Mouse (Mus musculus): Measurements from ENCODE around the gene Atp2a1. TPM values are rescaled to one million over a fixed set of nuclear protein-coding genes. Genes with fewer than 3 reads are reported as not detected.
"Not testable (repeated sequence)": the region's sequence is repeated elsewhere in the genome, so short reads cannot be mapped to it uniquely, and the experiment has no call there.

The Atp2a1 gene
- total RNA-seq, 4 experiments from 2014 or later: 0.95 to 9.4 (median 5.3) TPM

- no peak for DNase-seq (ENCODE audit: low spot score in 2 of 2)
These were observed 46.3 kb downstream of the Atp2a1 start for GRCm38 (mm10) chr7:126416615-126417014.

GRCm38 (mm10) chr7:126414725-126415124, 48.2 kb downstream of the Atp2a1 start, which contains the start of gene Cd19:
Gene Cd19, minus strand, starts transcription at chr7:126414889.
- DNase-seq (ENCODE audit: low spot score in 2 of 2): no peak

- DNase-seq (ENCODE audit: low spot score in 2 of 2): no peak
These were observed 51.8 kb downstream of the Atp2a1 start for GRCm38 (mm10) chr7:126411061-126411460.

- no peak for DNase-seq (ENCODE audit: low spot score in 2 of 2)
These were observed 54.2 kb downstream of the Atp2a1 start for GRCm38 (mm10) chr7:126408686-126409085.

GRCm38 (mm10) chr7:126402518-126402917, 60.4 kb downstream of the Atp2a1 start:
- not testable (repeated sequence) for DNase-seq (ENCODE audit: low spot score in 2 of 2)

- DNase-seq (ENCODE audit: low spot score in 2 of 2): peak; percentile 19 to 48
These were observed 63.4 kb downstream of the Atp2a1 start for GRCm38 (mm10) chr7:126399548-126399947.

- DNase-seq (ENCODE audit: low spot score in 2 of 2): no peak
These were observed 65.1 kb downstream of the Atp2a1 start for GRCm38 (mm10) chr7:126397822-126398221.

GRCm38 (mm10) chr7:126397221-126397620, 65.7 kb downstream of the Atp2a1 start:
- DNase-seq (ENCODE audit: low spot score in 2 of 2): no peak

GRCm38 (mm10) chr7:126396298-126397119, 66.4 kb downstream of the Atp2a1 start, which contains the start of gene Nfatc2ip:
Gene Nfatc2ip, minus strand, starts transcription at chr7:126396737.
- peak; percentile 96 to 99 for DNase-seq (ENCODE audit: low spot score in 2 of 2)

Other genes starting within 250 kb of the Atp2a1 start
- 10 to 100 TPM; 50.0 to 62.1 (median 56.5) TPM for gene Sbk1, start 190.5 kb downstream of the Atp2a1 start, total RNA-seq (2022)
- 1 to 10 TPM in 1 of 4 experiments, under 1 TPM in 3; 0.30 to 1.1 (median 0.84) TPM for gene Lat, start 93.5 kb downstream of the Atp2a1 start, total RNA-seq (2022)
- 10 to 100 TPM; 69.2 to 85.9 (median 79.1) TPM for gene Spns1, start 85.7 kb downstream of the Atp2a1 start, total RNA-seq (2022)
- 1 to 10 TPM; 4.4 to 6.4 (median 5.3) TPM for gene Nfatc2ip, start 66.4 kb downstream of the Atp2a1 start, total RNA-seq (2022)
- gene Cd19, start 48.2 kb downstream of the Atp2a1 start, total RNA-seq (2022): not detected
- gene Rabep2, start 34.3 kb downstream of the Atp2a1 start, total RNA-seq (2022): 10 to 100 TPM; 12.0 to 16.0 (median 13.7) TPM
- 10 to 100 TPM; 64.2 to 70.0 (median 67.1) TPM for gene Sh2b1, start 12.3 kb upstream of the Atp2a1 start, total RNA-seq (2022)
- 10 to 100 TPM; 77.6 to 99.8 (median 84.1) TPM for gene Tufm, start 24.3 kb upstream of the Atp2a1 start, total RNA-seq (2022)
- gene Atxn2l, start 40.3 kb upstream of the Atp2a1 start, total RNA-seq (2022): 100 to 1,000 TPM in 3 of 4 experiments, 10 to 100 TPM in 1; 98.1 to 122 (median 112) TPM
- gene Eif3c, start 103.3 kb upstream of the Atp2a1 start, total RNA-seq (2022): 100 to 1,000 TPM; 173 to 189 (median 180) TPM
- 1 to 10 TPM in 2 of 4 experiments, under 1 TPM in 2; 0.63 to 1.4 (median 1.0) TPM for gene Apobr, start 121.8 kb upstream of the Atp2a1 start, total RNA-seq (2022)
- gene Cln3, start 122.7 kb upstream of the Atp2a1 start, total RNA-seq (2022): 10 to 100 TPM; 28.5 to 49.0 (median 38.7) TPM
- not detected for gene Il27, start 131.8 kb upstream of the Atp2a1 start, total RNA-seq (2022)
- 10 to 100 TPM; 15.3 to 22.6 (median 17.7) TPM for gene Nupr1, start 167.8 kb upstream of the Atp2a1 start, total RNA-seq (2022)
- gene Sgf29, start 186.2 kb upstream of the Atp2a1 start, total RNA-seq (2022): 10 to 100 TPM; 28.4 to 39.0 (median 33.6) TPM
- 1 to 10 TPM; 6.3 to 9.0 (median 7.9) TPM for gene Sult1a1, start 213.3 kb upstream of the Atp2a1 start, total RNA-seq (2022)
- 10 to 100 TPM; 82.1 to 97.0 (median 90.2) TPM for gene Bola2, start 232.3 kb upstream of the Atp2a1 start, total RNA-seq (2022)
- 10 to 100 TPM; 17.1 to 23.0 (median 19.6) TPM for gene Slx1b, start 232.7 kb upstream of the Atp2a1 start, total RNA-seq (2022)
- 100 to 1,000 TPM; 132 to 162 (median 149) TPM for gene Coro1a, start 244.7 kb upstream of the Atp2a1 start, total RNA-seq (2022)